Mouse (Mus musculus): Measurements from ENCODE around the gene Numb. TPM values are rescaled to one million over a fixed set of nuclear protein-coding genes. Genes with fewer than 3 reads are reported as not detected.

Gene Numb
- polyA plus RNA-seq, 1 experiment from 2014 or later = 37.6 TPM

DNA sequence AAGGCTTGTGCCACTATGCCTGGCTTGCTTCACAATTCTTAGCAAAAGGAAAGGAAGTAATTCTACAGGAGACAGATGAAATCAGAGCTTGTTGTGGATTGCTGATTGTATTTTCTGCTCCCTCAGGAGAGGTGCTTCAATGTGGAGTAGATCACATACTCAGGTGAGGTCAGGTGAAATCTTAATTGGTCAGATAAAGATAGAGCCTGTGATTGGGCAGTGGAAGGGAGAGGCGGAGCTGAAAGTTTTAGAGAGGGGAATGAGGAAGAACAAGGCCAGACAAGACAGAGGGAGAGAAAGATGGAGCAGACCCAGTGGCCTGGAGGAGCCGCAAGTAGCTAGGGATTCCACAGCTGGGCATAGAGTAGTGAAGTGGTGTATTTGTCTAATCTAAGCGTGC is 39.6 kb downstream of the Numb start:
- no peak overlapping the region for H3K27ac ChIP-seq (replicated peaks; ENCODE audit: low read depth, low read length)
- 92% methylated on average over 3 of the region's 3 CpGs for WGBS
- DNase-seq (ENCODE audit: low spot score) (no peak), ATAC-seq (ENCODE audit: insufficient number of reproducible peaks, low FRiP score, low TSS enrichment, low read depth) (no peak)
- no peak overlapping the region for H3K4me2 ChIP-seq (ENCODE audit: low read depth, severe bottlenecking)
- H3K27me3 ChIP-seq (ENCODE audit: control insufficient read depth, insufficient read depth, low read length) = no peaks in the 10 kb centered on the region
- no peak overlapping the region for H3K4me3 ChIP-seq (ENCODE audit: low read depth, low read length)
- no peaks in the 10 kb centered on the region for H3K36me3 ChIP-seq (ENCODE audit: control insufficient read depth, insufficient read depth, low read length)
- H3K4me1 ChIP-seq (ENCODE audit: control insufficient read depth, insufficient read depth, low read length) = no peaks in the 10 kb centered on the region
- no peaks in the 10 kb centered on the region for H3K9me3 ChIP-seq (ENCODE audit: control insufficient read depth, low read length)
- no peak overlapping the region for H3K9ac ChIP-seq (ENCODE audit: low read length)

- Histone ChIP-seq H3K27ac (replicated peaks; ENCODE audit: low read depth, low read length) (no peak overlapping the region), H3K4me2 (ENCODE audit: low read depth, severe bottlenecking) (no peak overlapping the region), H3K9ac (ENCODE audit: low read length) (no peak overlapping the region), H3K36me3 (ENCODE audit: control insufficient read depth, insufficient read depth, low read length) (no peaks in the 10 kb centered on the region), H3K4me3 (ENCODE audit: low read depth, low read length) (no peak overlapping the region), H3K4me1 (ENCODE audit: control insufficient read depth, insufficient read depth, low read length) (no peaks in the 10 kb centered on the region), H3K27me3 (ENCODE audit: control insufficient read depth, insufficient read depth, low read length) (no peaks in the 10 kb centered on the region), H3K9me3 (ENCODE audit: control insufficient read depth, low read length) (no peaks in the 10 kb centered on the region)
- ATAC-seq (ENCODE audit: insufficient number of reproducible peaks, low FRiP score, low TSS enrichment, low read depth) (no peak), DNase-seq (ENCODE audit: low spot score) (no peak)
- WGBS = 79% methylated on average over 2 of the region's 2 CpGs
Measured at GRCm38 (mm10) chr12:83880913-83881312, 40.8 kb downstream of the Numb start.

DNA sequence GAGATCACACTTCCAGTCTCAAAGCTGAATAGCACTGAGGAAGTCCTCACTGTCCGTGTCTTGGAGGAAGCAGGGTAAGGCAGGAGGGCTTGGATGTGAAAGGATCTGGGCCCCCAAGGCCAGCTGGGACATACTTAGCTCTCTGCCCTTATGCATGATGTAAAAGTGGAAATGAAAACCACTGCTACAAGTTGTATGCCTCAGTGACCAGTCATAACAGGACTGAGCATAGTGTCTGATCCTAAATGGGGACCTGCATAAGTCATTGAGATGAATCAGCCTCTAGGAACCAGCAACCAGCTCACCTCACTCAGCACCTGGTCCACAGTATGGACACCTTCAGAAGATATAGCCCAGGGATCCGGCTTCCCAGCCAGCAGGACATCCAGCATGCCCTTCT is 46.6 kb downstream of the Numb start:
- no peak for ATAC-seq (ENCODE audit: insufficient number of reproducible peaks, low FRiP score, low TSS enrichment, low read depth)
- Histone ChIP-seq H3K9ac (ENCODE audit: low read length) (no peak overlapping the region), H3K36me3 (ENCODE audit: control insufficient read depth, insufficient read depth, low read length) (peaks cover 3% of the 10 kb centered on the region; the same call in 1 of the 2 replicates), H3K27me3 (ENCODE audit: control insufficient read depth, insufficient read depth, low read length) (no peaks in the 10 kb centered on the region), H3K4me2 (ENCODE audit: low read depth, severe bottlenecking) (no peak overlapping the region), H3K4me3 (ENCODE audit: low read depth, low read length) (no peak overlapping the region), H3K27ac (replicated peaks; ENCODE audit: low read depth, low read length) (no peak overlapping the region), H3K4me1 (ENCODE audit: control insufficient read depth, insufficient read depth, low read length) (no peaks in the 10 kb centered on the region), H3K9me3 (ENCODE audit: control insufficient read depth, low read length) (no peaks in the 10 kb centered on the region)
- WGBS = 91% methylated on average over 2 of the region's 2 CpGs
- DNase-seq (ENCODE audit: low spot score) = no peak

DNA sequence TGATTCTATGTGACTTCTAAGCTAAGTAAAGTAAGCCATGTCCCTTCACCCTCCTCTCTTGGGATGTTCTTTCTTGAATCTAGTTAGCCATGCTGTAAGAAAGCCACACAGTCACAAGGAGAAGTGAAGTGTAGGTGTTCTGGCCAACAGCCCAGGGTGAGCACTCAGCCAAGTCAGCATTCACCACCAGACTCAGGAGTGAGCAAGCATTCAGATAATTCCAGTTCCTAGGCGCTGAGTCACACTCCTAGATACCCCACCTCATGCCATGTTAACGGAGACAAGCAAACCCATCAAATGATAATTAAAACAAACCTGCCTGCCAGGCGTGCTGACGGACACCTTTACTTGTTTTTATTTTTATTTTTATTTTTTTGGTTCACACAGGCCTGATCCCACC is 47.1 kb downstream of the Numb start:
- DNase-seq (ENCODE audit: low spot score) = no peak
- H3K9ac ChIP-seq (ENCODE audit: low read length) = no peak overlapping the region
- ATAC-seq (ENCODE audit: insufficient number of reproducible peaks, low FRiP score, low TSS enrichment, low read depth) = no peak
- no peaks in the 10 kb centered on the region for H3K9me3 ChIP-seq (ENCODE audit: control insufficient read depth, low read length)
- 96% methylated on average over 4 of the region's 4 CpGs for WGBS
- H3K36me3 ChIP-seq (ENCODE audit: control insufficient read depth, insufficient read depth, low read length) = peaks cover 3% of the 10 kb centered on the region; the same call in 1 of the 2 replicates
- H3K4me1 ChIP-seq (ENCODE audit: control insufficient read depth, insufficient read depth, low read length) = no peaks in the 10 kb centered on the region
- no peak overlapping the region for H3K4me3 ChIP-seq (ENCODE audit: low read depth, low read length)
- H3K27ac ChIP-seq (replicated peaks; ENCODE audit: low read depth, low read length) = no peak overlapping the region
- H3K4me2 ChIP-seq (ENCODE audit: low read depth, severe bottlenecking) = no peak overlapping the region
- H3K27me3 ChIP-seq (ENCODE audit: control insufficient read depth, insufficient read depth, low read length) = no peaks in the 10 kb centered on the region

- Histone ChIP-seq H3K36me3 (ENCODE audit: control insufficient read depth, insufficient read depth, low read length) (no peaks in the 10 kb centered on the region), H3K27me3 (ENCODE audit: control insufficient read depth, insufficient read depth, low read length) (no peaks in the 10 kb centered on the region), H3K9ac (ENCODE audit: low read length) (no peak overlapping the region), H3K4me1 (ENCODE audit: control insufficient read depth, insufficient read depth, low read length) (no peaks in the 10 kb centered on the region), H3K9me3 (ENCODE audit: control insufficient read depth, low read length) (no peaks in the 10 kb centered on the region), H3K27ac (replicated peaks; ENCODE audit: low read depth, low read length) (no peak overlapping the region), H3K4me2 (ENCODE audit: low read depth, severe bottlenecking) (no peak overlapping the region), H3K4me3 (ENCODE audit: low read depth, low read length) (no peak overlapping the region)
- WGBS = 92% methylated on average over 1 of the region's 1 CpGs
- DNase-seq (ENCODE audit: low spot score) = no peak
- ATAC-seq (ENCODE audit: insufficient number of reproducible peaks, low FRiP score, low TSS enrichment, low read depth) = no peak
Measured at GRCm38 (mm10) chr12:83864501-83864900, 57.2 kb downstream of the Numb start.

DNA sequence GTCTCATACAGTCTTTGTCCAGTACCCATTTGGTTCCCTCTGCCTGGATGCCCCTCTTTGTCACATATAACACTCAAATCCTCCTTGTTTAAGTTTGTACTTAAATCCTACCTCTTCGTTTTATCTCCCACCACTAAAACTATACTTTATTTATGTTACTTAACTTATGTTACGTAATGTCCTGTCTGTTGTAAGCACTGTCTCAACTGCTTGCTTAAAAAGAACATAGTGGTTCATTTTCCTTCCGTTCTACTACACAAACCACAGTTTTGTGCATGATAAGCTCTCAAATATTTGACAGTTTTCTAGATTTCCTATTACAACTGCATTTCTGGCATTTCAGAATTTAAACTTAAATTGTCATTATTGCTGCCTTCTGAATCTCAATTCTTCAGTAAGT is 59.9 kb downstream of the Numb start:
- ATAC-seq (ENCODE audit: insufficient number of reproducible peaks, low FRiP score, low TSS enrichment, low read depth) = no peak
- no peaks in the 10 kb centered on the region for H3K9me3 ChIP-seq (ENCODE audit: control insufficient read depth, low read length)
- no peaks in the 10 kb centered on the region for H3K36me3 ChIP-seq (ENCODE audit: control insufficient read depth, insufficient read depth, low read length)
- 92% methylated on average over 3 of the region's 3 CpGs for WGBS
- no peak for DNase-seq (ENCODE audit: low spot score)
- no peak overlapping the region for H3K9ac ChIP-seq (ENCODE audit: low read length)
- no peak overlapping the region for H3K4me2 ChIP-seq (ENCODE audit: low read depth, severe bottlenecking)
- H3K27me3 ChIP-seq (ENCODE audit: control insufficient read depth, insufficient read depth, low read length) = no peaks in the 10 kb centered on the region
- no peak overlapping the region for H3K27ac ChIP-seq (replicated peaks; ENCODE audit: low read depth, low read length)
- H3K4me3 ChIP-seq (ENCODE audit: low read depth, low read length) = no peak overlapping the region
- H3K4me1 ChIP-seq (ENCODE audit: control insufficient read depth, insufficient read depth, low read length) = no peaks in the 10 kb centered on the region

GRCm38 (mm10) chr12:83860688-83861087 is 61.0 kb downstream of the Numb start:
- no peaks in the 10 kb centered on the region for H3K4me1 ChIP-seq (ENCODE audit: control insufficient read depth, insufficient read depth, low read length)
- no peak overlapping the region for H3K4me3 ChIP-seq (ENCODE audit: low read depth, low read length)
- H3K9ac ChIP-seq (ENCODE audit: low read length) = no peak overlapping the region
- ATAC-seq (ENCODE audit: insufficient number of reproducible peaks, low FRiP score, low TSS enrichment, low read depth) (no peak), DNase-seq (ENCODE audit: low spot score) (no peak)
- no peaks in the 10 kb centered on the region for H3K27me3 ChIP-seq (ENCODE audit: control insufficient read depth, insufficient read depth, low read length)
- no peaks in the 10 kb centered on the region for H3K36me3 ChIP-seq (ENCODE audit: control insufficient read depth, insufficient read depth, low read length)
- H3K9me3 ChIP-seq (ENCODE audit: control insufficient read depth, low read length) = no peaks in the 10 kb centered on the region
- no peak overlapping the region for H3K4me2 ChIP-seq (ENCODE audit: low read depth, severe bottlenecking)
- H3K27ac ChIP-seq (replicated peaks; ENCODE audit: low read depth, low read length) = no peak overlapping the region

DNA sequence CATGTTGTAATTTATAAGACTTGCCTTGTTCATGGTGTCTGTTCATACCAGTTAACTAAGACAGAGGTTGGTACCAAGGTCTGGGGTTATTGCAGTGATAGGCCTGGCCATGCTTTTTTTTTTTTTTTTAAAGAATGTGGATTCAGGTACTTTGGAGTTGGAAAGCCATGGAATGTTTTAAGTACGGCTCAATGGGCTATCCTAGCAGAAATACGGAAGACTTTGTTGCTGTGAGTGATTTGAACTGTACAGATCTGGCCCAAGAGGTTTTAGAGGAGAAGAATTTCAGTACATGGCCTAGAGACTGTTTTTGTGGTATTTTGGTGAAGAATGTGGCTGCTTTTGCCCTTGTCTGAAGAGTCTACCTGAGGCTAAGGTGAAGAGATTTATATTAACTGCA is 63.7 kb downstream of the Numb start:
- Histone ChIP-seq H3K9me3 (ENCODE audit: control insufficient read depth, low read length) (no peaks in the 10 kb centered on the region), H3K27me3 (ENCODE audit: control insufficient read depth, insufficient read depth, low read length) (no peaks in the 10 kb centered on the region), H3K36me3 (ENCODE audit: control insufficient read depth, insufficient read depth, low read length) (no peaks in the 10 kb centered on the region), H3K9ac (ENCODE audit: low read length) (no peak overlapping the region), H3K4me1 (ENCODE audit: control insufficient read depth, insufficient read depth, low read length) (no peaks in the 10 kb centered on the region), H3K4me2 (ENCODE audit: low read depth, severe bottlenecking) (no peak overlapping the region), H3K27ac (replicated peaks; ENCODE audit: low read depth, low read length) (no peak overlapping the region), H3K4me3 (ENCODE audit: low read depth, low read length) (no peak overlapping the region)
- DNase-seq (ENCODE audit: low spot score) (no peak), ATAC-seq (ENCODE audit: insufficient number of reproducible peaks, low FRiP score, low TSS enrichment, low read depth) (no peak)
- WGBS = 97% methylated on average over 2 of the region's 2 CpGs

DNA sequence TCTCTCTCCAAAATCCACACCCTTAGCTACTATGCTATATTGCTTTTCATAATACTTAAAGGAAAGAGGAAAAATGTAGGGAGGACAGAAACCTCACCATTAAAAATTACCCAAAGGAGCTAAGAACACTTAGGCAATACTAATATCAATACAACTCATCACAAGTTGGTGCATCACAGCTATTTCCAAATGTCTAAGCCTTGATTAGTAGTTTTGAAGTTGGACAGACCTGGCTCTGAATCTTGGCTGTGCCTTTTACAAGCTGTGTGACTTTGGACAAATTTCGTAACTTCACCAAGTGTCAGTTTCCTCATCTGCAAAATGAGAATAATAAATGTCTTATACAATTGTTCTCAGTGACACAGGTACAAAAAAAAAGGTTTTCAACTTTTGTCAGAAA is 66.5 kb downstream of the Numb start:
- no peak overlapping the region for H3K4me3 ChIP-seq (ENCODE audit: low read depth, low read length)
- H3K27ac ChIP-seq (replicated peaks; ENCODE audit: low read depth, low read length) = no peak overlapping the region
- H3K36me3 ChIP-seq (ENCODE audit: control insufficient read depth, insufficient read depth, low read length) = no peaks in the 10 kb centered on the region
- DNase-seq (ENCODE audit: low spot score) = no peak
- H3K9me3 ChIP-seq (ENCODE audit: control insufficient read depth, low read length) = no peaks in the 10 kb centered on the region
- H3K27me3 ChIP-seq (ENCODE audit: control insufficient read depth, insufficient read depth, low read length) = no peaks in the 10 kb centered on the region
- no peak overlapping the region for H3K4me2 ChIP-seq (ENCODE audit: low read depth, severe bottlenecking)
- no peak overlapping the region for H3K9ac ChIP-seq (ENCODE audit: low read length)
- no peak for ATAC-seq (ENCODE audit: insufficient number of reproducible peaks, low FRiP score, low TSS enrichment, low read depth)
- WGBS = 87% methylated on average over 1 of the region's 1 CpGs
- H3K4me1 ChIP-seq (ENCODE audit: control insufficient read depth, insufficient read depth, low read length) = no peaks in the 10 kb centered on the region
